Mouse (Mus musculus) gastrocnemius, adult 2 months (tissue): ENCODE measurements around the gene Por. TPM values are rescaled to one million over a fixed set of nuclear protein-coding genes. Genes with fewer than 3 reads are reported as not detected.
A peak's percentile ranks its signal among the peaks of the same experiment; 100 is the strongest.

Experiments used
- DNase-seq: peaks from one replicate; pipeline ENCODE4 v3.0.0; 2022
- H3K27ac ChIP-seq: fragments of 200-600 bp; 2 replicates; pipeline ENCODE4 v1.8.1; 2022; ENCODE audit warnings: mild to moderate bottlenecking
- H3K4me3 ChIP-seq: fragments of 200-600 bp; 2 replicates; pipeline ENCODE4 v1.8.1; 2022; ENCODE audit warnings: mild to moderate bottlenecking, moderate library complexity
- CTCF ChIP-seq: fragments of 200-600 bp; IDR thresholded peaks from 2 replicates; pipeline ENCODE4 v1.8.1; 2022; ENCODE audit warnings: antibody characterized with exemption, mild to moderate bottlenecking, moderate library complexity
- intact Hi-C: fragments of 180-260 bp; cut with DNase I; formaldehyde crosslinking; loops from one replicate; pipeline ENCODE4 v1.15.1; 2025
- total RNA-seq, 2 experiments: library from RNA; stranded (reverse); gene quantifications; 2 replicates each; pipeline ENCODE4 v1.2.3; 2021

Gene Por
- total RNA-seq, 2 experiments from 2014 or later, result 31.4 to 32.7 TPM

GRCm38 (mm10) chr5:135725991-135726390, 56.2 kb downstream of the Por start:
- Histone ChIP-seq H3K27ac (peak overlapping the region; percentile 68), H3K4me3 (peak overlapping the region; percentile 42)
- intact Hi-C loops, result loop anchor here (5.0 kb wide), 1 partner anchor 34 kb away; no protein-coding TSS in a partner anchor
- DNase-seq, result no peak
- no peak for TF ChIP-seq CTCF

GRCm38 (mm10) chr5:135726641-135727346, 57.0 kb downstream of the Por start:
- peak; percentile 68 for DNase-seq
- Histone ChIP-seq H3K27ac (peak overlapping the region; percentile 68), H3K4me3 (peak overlapping the region; percentile 30; the same call in 1 of the 2 replicates)
- no peak for TF ChIP-seq CTCF
- intact Hi-C loops, result loop anchor here (5.0 kb wide), 1 partner anchor 34 kb away; no protein-coding TSS in a partner anchor

GRCm38 (mm10) chr5:135727871-135728270, 58.0 kb downstream of the Por start:
- no peak overlapping the region for H3K4me3 ChIP-seq
- intact Hi-C loops, result loop anchor here (5.0 kb wide), 1 partner anchor 36 kb away; no protein-coding TSS in a partner anchor
- H3K27ac ChIP-seq, result no peak overlapping the region

GRCm38 (mm10) chr5:135728361-135728760, 58.5 kb downstream of the Por start:
- Histone ChIP-seq H3K27ac (no peak overlapping the region), H3K4me3 (no peak overlapping the region)
- no peak for DNase-seq
- no peak for TF ChIP-seq CTCF
- intact Hi-C loops, result loop anchor here (5.0 kb wide), 1 partner anchor 36 kb away; no protein-coding TSS in a partner anchor

More at GRCm38 (mm10) chr5:135727871-135728270, 58.0 kb downstream of the Por start:
- no peak for DNase-seq
- TF ChIP-seq CTCF, result no peak

GRCm38 (mm10) chr5:135729351-135729750, 59.5 kb downstream of the Por start:
- no peak for TF ChIP-seq CTCF
- no peak overlapping the region for H3K27ac ChIP-seq
- intact Hi-C loops, result loop anchor here (5.0 kb wide), 1 partner anchor 37 kb away; no protein-coding TSS in a partner anchor
- no peak overlapping the region for H3K4me3 ChIP-seq
- no peak for DNase-seq

GRCm38 (mm10) chr5:135730278-135730677, 60.4 kb downstream of the Por start:
- DNase-seq, result no peak

GRCm38 (mm10) chr5:135730916-135731315, 61.1 kb downstream of the Por start:
- Histone ChIP-seq H3K4me3 (no peak overlapping the region), H3K27ac (no peak overlapping the region)
- intact Hi-C loops, result no loop called here
- DNase-seq, result peak; percentile 27
- no peak for TF ChIP-seq CTCF

More at GRCm38 (mm10) chr5:135730278-135730677, 60.4 kb downstream of the Por start:
- TF ChIP-seq CTCF, result no peak
- Histone ChIP-seq H3K4me3 (no peak overlapping the region), H3K27ac (no peak overlapping the region)
- intact Hi-C loops, result no loop called here

GRCm38 (mm10) chr5:135731322-135731721, 61.5 kb downstream of the Por start:
- intact Hi-C loops, result no loop called here
- H3K27ac ChIP-seq, result no peak overlapping the region
- peak; percentile 13 for DNase-seq
- no peak for TF ChIP-seq CTCF
- H3K4me3 ChIP-seq, result no peak overlapping the region

GRCm38 (mm10) chr5:135733071-135733470, 63.2 kb downstream of the Por start:
- intact Hi-C loops, result no loop called here

GRCm38 (mm10) chr5:135734057-135734680, 64.3 kb downstream of the Por start:
- no peak for TF ChIP-seq CTCF
- intact Hi-C loops, result no loop called here

More at GRCm38 (mm10) chr5:135733071-135733470, 63.2 kb downstream of the Por start:
- DNase-seq, result peak; percentile 13
- H3K4me3 ChIP-seq, result no peak overlapping the region
- no peak overlapping the region for H3K27ac ChIP-seq
- TF ChIP-seq CTCF, result no peak

GRCm38 (mm10) chr5:135735741-135736140, 65.9 kb downstream of the Por start:
- no peak overlapping the region for H3K4me3 ChIP-seq
- H3K27ac ChIP-seq, result no peak overlapping the region
- peak; percentile 14 for DNase-seq
- intact Hi-C loops, result no loop called here
- no peak for TF ChIP-seq CTCF

More at GRCm38 (mm10) chr5:135734057-135734680, 64.3 kb downstream of the Por start:
- peak; percentile 28 for DNase-seq
- H3K4me3 ChIP-seq, result no peak overlapping the region
- H3K27ac ChIP-seq, result no peak overlapping the region

- DNase-seq, result peak; percentile 16
These were observed 66.7 kb downstream of the Por start for GRCm38 (mm10) chr5:135736544-135736943.

GRCm38 (mm10) chr5:135737154-135737553, 67.3 kb downstream of the Por start:
- peak; percentile 16 for DNase-seq
- Histone ChIP-seq H3K27ac (no peak overlapping the region), H3K4me3 (no peak overlapping the region)
- peak; percentile 53 for TF ChIP-seq CTCF
- intact Hi-C loops, result no loop called here

More at GRCm38 (mm10) chr5:135736544-135736943, 66.7 kb downstream of the Por start:
- no peak overlapping the region for H3K4me3 ChIP-seq
- TF ChIP-seq CTCF, result no peak
- intact Hi-C loops, result no loop called here
- no peak overlapping the region for H3K27ac ChIP-seq
